In genomic region chr5:33358467-33358866, GRCm38 (mm10) we compare ENCODE assay signal across 15 mouse cellular contexts. TPM values are rescaled to one million over a fixed set of nuclear protein-coding genes. Genes with fewer than 3 reads are reported as not detected.
A peak's percentile ranks its signal among the peaks of the same experiment; 100 is the strongest.
DNase-seq lines count a peak whose midpoint lies in the region; ATAC-seq and TF ChIP-seq lines count a peak whose summit lies in the region.
"Had no signal": no experiment of that assay in that cellular context is flagged by ENCODE, and none has a peak within 500 bp of the region (broad histone marks: within the 10 kb centered on the region; RNA-seq: fewer than 3 reads in every experiment).

No protein-coding gene starts in this region.

- no peak overlapping the region for H3K9ac ChIP-seq in heart, embryonic 11.5 days (ENCODE audit: low read depth, low read length)
- no peak overlapping the region for H3K9ac ChIP-seq in stomach, postnatal 0 days (ENCODE audit: low read length)
- H3K9ac ChIP-seq: limb, embryonic 12.5 days; midbrain, embryonic 13.5 days; stomach, embryonic 15.5 days had no signal

- no peak for TF ChIP-seq EP300 in stomach, postnatal 0 days (optimal IDR thresholded peaks at IDR 0.05)

- 89% methylated on average over 4 of the region's 4 CpGs for WGBS in heart, embryonic 11.5 days (ENCODE audit: insufficient replicate concordance)
- WGBS in stomach, postnatal 0 days = 87% methylated on average over 4 of the region's 4 CpGs

- H3K27me3 ChIP-seq in heart, embryonic 11.5 days (ENCODE audit: control insufficient read depth, insufficient read depth, low read length) = no peaks in the 10 kb centered on the region
- no peaks in the 10 kb centered on the region for H3K27me3 ChIP-seq in stomach, postnatal 0 days (ENCODE audit: control insufficient read depth, insufficient read depth, low read length)
- H3K27me3 ChIP-seq: limb, embryonic 12.5 days; midbrain, embryonic 13.5 days; stomach, embryonic 15.5 days had no signal

- no peak for TF ChIP-seq CTCF in stomach, postnatal 0 days (IDR thresholded peaks at IDR 0.05; ENCODE audit: low read depth)

- H3K4me3 ChIP-seq in heart, embryonic 11.5 days (ENCODE audit: low read depth, low read length) = no peak overlapping the region
- H3K4me3 ChIP-seq in stomach, postnatal 0 days (ENCODE audit: low read depth, low read length) = no peak overlapping the region
- H3K4me3 ChIP-seq: embryonic facial prominence, embryonic 10.5 days; heart, adult 2 months; limb, embryonic 12.5 days; midbrain, embryonic 13.5 days; stomach, embryonic 15.5 days had no signal

- peaks cover 7% of the 10 kb centered on the region; the same call in 1 of the 2 replicates for H3K4me1 ChIP-seq in heart, embryonic 11.5 days (ENCODE audit: control insufficient read depth, insufficient read depth, low read length)
- H3K4me1 ChIP-seq in stomach, postnatal 0 days (replicated peaks; ENCODE audit: control insufficient read depth, insufficient read depth) = no peaks in the 10 kb centered on the region
- H3K4me1 ChIP-seq: stomach, embryonic 15.5 days had no signal

- intact Hi-C loops in heart, postnatal 14 days (cut with DNase I) = no loop called here
- intact Hi-C loops in heart, postnatal 36 days (cut with DNase I) = no loop called here

- ATAC-seq in heart, embryonic 11.5 days (replicated peaks; ENCODE audit: insufficient number of reproducible peaks, low FRiP score, low TSS enrichment) = no peak
- 0 out of 2 replicates have a peak, but pooled peaks have one; percentile 18 for ATAC-seq in stomach, postnatal 0 days (ENCODE audit: low FRiP score, low TSS enrichment)
- ATAC-seq: inflammation-experienced regulatory T-cells, adult 6 months; midbrain, embryonic 13.5 days had no signal

- peak; percentile 15 to 26 for DNase-seq in heart, postnatal 14 days
- peak; percentile 14 to 37 for DNase-seq in spleen, adult 18-20 months
- DNase-seq in spleen, postnatal 10 days (ENCODE audit: low spot score in 2 of 2) = no peak
- DNase-seq in heart, postnatal 36 days = peak; percentile 21 to 31
- no peak for DNase-seq in stomach, postnatal 0 days (ENCODE audit: low spot score)
- no peak for DNase-seq in kidney, adult 9 months
- DNase-seq in cerebellum, postnatal 25 days = no peak
- DNase-seq: cerebellum, adult 11-12 months had no signal

- peaks cover 21% of the 10 kb centered on the region for H3K36me3 ChIP-seq in heart, embryonic 11.5 days (ENCODE audit: control insufficient read depth, insufficient read depth, low read length)
- peaks cover 15% of the 10 kb centered on the region for H3K36me3 ChIP-seq in stomach, postnatal 0 days (ENCODE audit: control insufficient read depth, insufficient read depth, low read length)

- H3K4me2 ChIP-seq in heart, embryonic 11.5 days = no peak overlapping the region
- no peak overlapping the region for H3K4me2 ChIP-seq in stomach, postnatal 0 days (replicated peaks; ENCODE audit: low read depth)
- H3K4me2 ChIP-seq: limb, embryonic 12.5 days; midbrain, embryonic 13.5 days; stomach, embryonic 15.5 days had no signal

- H3K27ac ChIP-seq in heart, embryonic 11.5 days (ENCODE audit: low read depth, low read length) = no peak overlapping the region
- 0 out of 2 replicates have a peak overlapping the region, but pooled peaks have one; percentile 24 for H3K27ac ChIP-seq in stomach, postnatal 0 days (replicated peaks)
- H3K27ac ChIP-seq: embryonic facial prominence, embryonic 10.5 days; heart, adult 2 months; limb, embryonic 12.5 days; midbrain, embryonic 13.5 days; stomach, embryonic 15.5 days had no signal

- H3K9me3 ChIP-seq in heart, embryonic 11.5 days (replicated peaks; ENCODE audit: control insufficient read depth, low read length) = no peaks in the 10 kb centered on the region
- H3K9me3 ChIP-seq in stomach, postnatal 0 days (ENCODE audit: control insufficient read depth, low read length) = no peaks in the 10 kb centered on the region
- H3K9me3 ChIP-seq: embryonic facial prominence, embryonic 10.5 days; limb, embryonic 12.5 days; midbrain, embryonic 13.5 days; stomach, embryonic 15.5 days had no signal

RNA-seq across cellular contexts. Expression of gene Uvssa, which starts 19.9 kb away (rescaled TPM):
- total RNA-seq in heart, postnatal 14 days (2021) = 1 to 10 TPM; 4.4 to 6.2 TPM
- 4.0 and 4.2 TPM in 2 replicates for polyA plus RNA-seq in heart, embryonic 11.5 days (2014; fragmentation: Nextera tagmentation; extraction: Ambion mirVana)
- 1 to 10 TPM; 2.8 to 4.0 TPM for total RNA-seq in heart, postnatal 36 days (2021)
- polyA plus RNA-seq in stomach, postnatal 0 days (2015; fragmentation: Nextera tagmentation; extraction: Ambion mirVana) = 4.5 and 5.0 TPM in 2 replicates

RNA-seq across cellular contexts. Expression of gene Maea, which starts 23.2 kb away (rescaled TPM):
- 10 to 100 TPM; 87.9 to 99.3 TPM for total RNA-seq in heart, postnatal 14 days (2021)
- polyA plus RNA-seq in heart, embryonic 11.5 days (2014; fragmentation: Nextera tagmentation; extraction: Ambion mirVana) = 124 and 132 TPM in 2 replicates
- 10 to 100 TPM; 81.0 to 86.1 TPM for total RNA-seq in heart, postnatal 36 days (2021)
- polyA plus RNA-seq in stomach, postnatal 0 days (2015; fragmentation: Nextera tagmentation; extraction: Ambion mirVana) = 83.4 and 83.6 TPM in 2 replicates

Comparison
In these comparisons a context has a peak if more than half of its experiments do, and no peak if none do; other contexts are left out.
1. DNase-seq: peak in heart, postnatal 14 days (2 of 2), spleen, adult 18-20 months (2 of 2) and heart, postnatal 36 days (2 of 2); none in spleen, postnatal 10 days (0 of 2), stomach, postnatal 0 days (single experiment), kidney, adult 9 months (single experiment) and cerebellum, postnatal 25 days (0 of 2).